Mouse (Mus musculus) left cerebral cortex, postnatal 10 days (tissue): ENCODE measurements at regions not wholly inside any gene's neighbourhood (a gene's known extent, or its start where the extent isn't known, plus 50 kb on each side); places are given as distances from the start of the nearest gene placed in this dataset.

ENCODE experiments used
- DNase-seq, 2 experiments: peaks; one replicate each; pipeline ENCODE4 v3.0.0; 2021 to 2022; ENCODE audit warnings: low spot score in 2 of 2, mixed read lengths in 1 of 2; ENCODE audit errors: extremely low spot score in 1 of 2
- intact Hi-C: fragments of 180-260 bp; cut with DNase I; formaldehyde crosslinking; loops from one replicate; pipeline ENCODE4 v1.15.1; 2025

DNA sequence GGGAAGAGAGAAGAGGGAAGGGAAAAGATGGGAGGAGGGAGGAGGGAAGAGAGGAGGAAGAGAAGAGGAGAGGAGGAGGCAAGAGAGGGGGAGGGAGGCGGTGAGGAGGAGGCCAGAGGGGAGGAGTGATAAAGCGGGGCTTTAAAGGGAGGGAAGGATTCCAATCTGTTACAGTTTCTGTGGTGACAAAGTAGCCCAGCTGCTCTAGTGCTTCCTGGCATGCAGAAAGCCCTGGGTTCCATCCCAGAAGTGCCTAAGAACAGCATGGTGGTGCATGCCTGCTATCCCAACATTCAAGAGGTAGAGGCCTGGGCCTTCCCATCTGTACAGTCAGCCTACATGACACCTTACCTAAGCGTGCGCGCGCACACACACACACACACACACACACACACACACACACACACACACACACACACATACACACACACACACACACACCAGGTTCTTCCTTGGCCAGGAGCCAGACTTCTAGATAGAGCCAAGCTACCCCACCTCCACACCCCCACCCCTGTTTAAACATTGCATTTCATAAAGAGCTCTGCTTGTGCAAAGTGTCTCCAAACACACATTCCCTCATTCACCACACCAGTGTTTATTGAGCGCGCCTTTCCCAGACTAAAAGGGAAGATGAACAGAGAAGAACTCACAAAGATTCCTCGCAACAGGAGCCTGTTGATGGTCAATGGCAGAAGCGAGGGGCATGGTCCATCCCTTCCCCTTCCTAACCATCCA is 226.4 kb downstream of the Cbln4 start:
- intact Hi-C loops, result no loop called here
- DNase-seq, result peak in 1 of 2 experiments; percentile 46

DNA sequence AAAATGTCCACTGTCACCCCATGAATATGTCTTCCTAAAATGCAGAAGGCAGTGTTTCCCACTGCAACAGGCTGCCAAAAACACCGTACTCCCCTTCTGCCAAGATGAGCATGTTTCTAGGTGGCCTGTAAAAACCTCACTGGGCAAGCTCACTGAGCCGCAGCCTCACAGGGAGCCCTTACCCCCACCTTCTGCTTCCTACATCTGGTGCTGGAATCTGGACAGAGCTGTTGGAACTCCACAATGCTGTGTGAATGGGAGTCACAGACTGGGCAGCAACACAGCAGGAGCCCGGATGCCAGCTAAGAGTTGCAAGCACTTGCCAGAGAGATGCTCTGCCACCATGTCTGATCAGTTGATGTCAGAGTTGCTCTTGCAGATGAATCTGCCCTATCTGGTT is 230.6 kb downstream of the Cbln4 start:
- DNase-seq, result no peak
- intact Hi-C loops, result no loop called here

DNA sequence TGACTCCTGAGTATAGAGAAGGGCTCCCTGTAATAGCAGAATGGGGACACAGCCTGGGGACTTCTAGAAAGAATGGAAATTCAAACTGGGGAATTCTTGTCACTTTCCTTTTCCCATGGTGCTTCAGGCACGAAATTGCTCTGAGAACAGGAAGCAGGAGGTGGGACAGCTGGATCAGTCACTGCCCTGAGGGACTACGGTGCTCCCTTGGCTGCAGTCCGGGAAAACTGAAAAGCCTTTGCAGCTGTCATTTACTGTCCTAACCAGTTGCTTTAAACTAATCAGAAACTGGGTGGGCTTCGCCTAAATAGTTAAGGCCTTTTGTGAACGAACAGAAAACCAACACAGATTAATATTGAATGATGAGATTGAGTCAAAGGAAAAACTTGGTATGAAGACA is 237.9 kb downstream of the Cbln4 start:
- DNase-seq, result no peak
- intact Hi-C loops, result no loop called here

DNA sequence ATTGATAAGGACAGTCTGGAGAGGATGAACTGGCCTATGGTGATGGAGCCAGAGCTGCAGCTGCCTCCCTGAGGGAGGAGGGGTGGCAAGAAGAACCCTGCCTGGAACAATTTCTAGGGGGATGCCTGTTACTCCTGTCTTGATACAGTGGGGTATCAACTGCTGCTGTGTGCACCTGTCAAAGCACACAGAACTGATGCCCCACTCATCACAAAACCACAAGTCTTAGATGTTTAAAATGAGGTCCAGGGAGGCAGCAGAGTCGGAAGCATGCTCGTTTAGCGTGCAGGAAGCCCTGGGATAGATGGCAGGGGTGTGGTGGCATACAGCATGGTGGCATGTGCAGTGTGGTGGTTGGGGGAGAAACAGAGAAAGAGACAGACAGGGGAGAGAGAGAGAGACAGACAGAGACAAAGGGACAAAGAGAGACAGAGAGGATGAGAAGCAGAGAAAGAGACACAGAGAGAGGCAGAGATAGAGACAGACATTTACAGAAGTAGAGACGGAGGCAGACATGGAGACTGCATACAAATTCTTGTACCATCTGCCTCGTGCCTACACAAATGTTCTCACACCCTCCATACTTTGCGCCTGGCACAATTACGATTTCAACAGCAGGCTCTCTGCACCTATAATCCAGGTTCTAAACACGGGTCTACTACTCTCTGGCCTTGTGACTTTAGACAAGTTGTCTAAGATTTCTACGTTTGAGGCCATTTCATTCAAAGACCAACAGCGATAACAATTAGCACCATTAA is 242.6 kb downstream of the Cbln4 start:
- intact Hi-C loops, result no loop called here
- DNase-seq, result peak in 1 of 2 experiments; percentile 11

DNA sequence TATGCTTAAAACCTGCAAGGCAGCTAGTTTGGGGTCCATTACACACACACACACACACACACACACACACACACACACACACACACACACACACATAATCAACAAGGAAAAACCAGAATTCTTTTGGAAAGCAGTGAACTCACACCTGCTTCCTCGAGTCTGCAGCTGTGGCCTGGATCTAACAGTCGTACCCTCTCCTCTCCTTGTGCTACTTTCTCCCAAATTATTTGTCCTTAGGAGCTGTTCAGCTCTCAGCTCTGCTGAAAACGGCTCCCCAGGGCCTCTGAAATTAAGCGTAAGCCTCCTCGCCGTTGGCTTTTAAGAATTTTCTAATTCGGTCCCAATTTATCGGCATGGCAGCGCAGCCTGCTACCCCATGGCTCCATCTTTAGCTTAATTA is 243.9 kb downstream of the Cbln4 start:
- intact Hi-C loops, result no loop called here
- DNase-seq, result no peak

DNA sequence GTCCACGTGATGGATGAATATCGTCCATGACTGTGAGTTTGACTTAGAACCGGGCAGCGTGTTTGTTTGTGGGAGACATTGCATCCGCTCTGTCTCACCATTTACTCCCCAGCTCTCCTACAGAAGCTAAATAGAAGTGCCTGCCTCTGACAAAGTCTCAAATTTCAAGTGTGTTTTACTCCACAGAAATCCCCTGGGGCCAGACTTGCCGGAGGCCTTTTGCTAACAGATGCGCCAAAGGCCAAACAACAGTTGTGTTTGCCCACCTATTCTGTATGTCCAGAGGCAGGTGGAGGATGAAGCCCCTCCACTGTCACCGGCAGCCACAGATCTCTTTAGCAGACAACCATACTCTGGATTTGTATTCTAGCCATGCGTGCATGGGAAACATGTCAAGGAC is 252.6 kb downstream of the Cbln4 start:
- DNase-seq, result no peak
- intact Hi-C loops, result no loop called here

DNA sequence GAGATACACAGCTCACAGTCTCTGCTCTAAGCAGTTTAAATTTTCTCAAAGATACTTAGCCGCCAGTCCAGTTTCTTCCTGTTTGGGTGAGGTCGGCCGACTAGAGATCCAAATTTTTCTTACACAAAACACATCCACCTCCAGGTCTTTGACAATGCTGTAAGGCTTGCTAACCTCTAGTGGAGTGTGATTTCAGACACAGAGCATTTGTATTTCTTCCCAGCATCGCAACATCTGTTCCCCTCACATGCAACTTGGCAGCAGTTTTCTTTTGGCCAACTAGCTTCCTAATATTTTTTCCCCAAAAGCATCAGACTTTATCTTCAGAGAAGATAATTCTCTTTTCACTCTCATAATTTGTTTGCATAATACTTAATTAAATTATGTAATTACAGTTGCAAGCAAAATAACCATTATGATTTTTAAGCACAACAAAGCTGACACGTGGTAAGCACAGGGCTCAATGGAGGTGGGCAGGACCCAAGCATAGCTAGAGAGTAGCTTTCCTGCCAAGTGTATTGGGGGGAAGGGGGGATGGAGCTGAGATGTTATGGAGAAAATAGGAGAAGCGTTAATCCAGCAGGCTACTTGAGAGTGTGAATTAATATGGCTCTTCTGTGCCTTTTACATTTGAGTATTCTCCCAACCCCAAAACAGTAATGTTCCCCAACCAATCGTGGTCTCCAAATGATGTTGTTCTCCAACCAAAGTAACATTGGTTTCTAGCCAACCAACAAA is 276.9 kb downstream of the Cbln4 start:
- DNase-seq, result no peak
- intact Hi-C loops, result no loop called here

DNA sequence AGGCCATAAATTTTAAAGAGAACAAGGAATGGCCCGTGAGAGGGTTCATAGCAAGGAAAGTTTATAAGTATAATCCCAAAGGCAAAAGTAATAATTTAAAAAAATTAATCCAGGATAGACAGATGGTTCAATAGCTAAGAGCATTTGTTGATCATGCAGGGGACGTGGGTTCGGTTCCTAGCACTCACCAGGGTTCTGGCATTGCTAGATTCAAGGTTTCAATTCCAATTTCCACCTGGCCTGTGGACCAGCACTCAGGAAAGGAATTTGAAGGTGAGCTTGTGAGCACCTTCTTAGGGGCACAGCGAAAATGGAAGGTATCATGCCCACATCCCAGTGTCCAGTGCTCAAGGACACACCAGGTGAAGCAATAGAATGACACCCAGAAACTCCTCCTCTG is 278.2 kb downstream of the Cbln4 start:
- intact Hi-C loops, result no loop called here
- no peak for DNase-seq

DNA sequence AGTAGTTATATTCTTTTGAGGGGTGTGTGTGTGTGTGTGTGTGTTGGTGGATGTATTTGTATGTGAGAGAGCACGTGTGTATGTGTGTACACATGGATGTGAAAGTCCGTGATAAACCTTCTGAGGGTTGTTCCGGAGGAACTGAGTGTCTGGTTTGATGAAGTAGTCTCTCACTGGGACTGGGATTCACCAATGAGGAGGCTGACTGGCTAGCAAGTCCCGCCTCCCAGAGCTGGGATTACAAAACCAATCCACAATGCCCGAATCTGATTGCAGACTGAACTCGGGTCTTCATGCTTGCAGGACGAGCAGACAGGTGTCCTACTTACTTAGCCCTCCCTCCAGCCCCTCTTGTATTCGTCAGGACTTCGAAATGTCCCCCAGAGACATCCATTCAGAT is 289.8 kb downstream of the Cbln4 start:
- intact Hi-C loops, result no loop called here
- DNase-seq, result no peak

DNA sequence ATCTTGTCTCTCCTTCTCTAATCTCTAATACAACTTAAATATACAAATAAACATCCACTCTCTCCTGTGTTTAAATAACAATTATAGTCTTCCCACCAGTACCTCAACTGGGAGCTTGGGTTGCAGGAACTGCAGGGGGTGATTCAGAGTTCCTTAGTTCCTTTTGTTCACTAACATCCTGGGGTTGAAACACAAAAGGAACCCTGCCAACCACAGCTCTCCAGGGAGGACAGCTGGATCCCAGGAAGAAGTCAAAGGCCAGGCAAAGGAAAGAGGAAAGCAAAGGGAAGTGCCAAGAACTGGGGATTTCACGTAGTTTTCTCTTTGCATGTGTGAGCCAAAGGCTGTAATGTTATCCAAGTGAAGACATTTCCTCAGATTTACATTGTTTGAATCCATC is 296.1 kb downstream of the Cbln4 start:
- DNase-seq, result no peak
- intact Hi-C loops, result no loop called here

DNA sequence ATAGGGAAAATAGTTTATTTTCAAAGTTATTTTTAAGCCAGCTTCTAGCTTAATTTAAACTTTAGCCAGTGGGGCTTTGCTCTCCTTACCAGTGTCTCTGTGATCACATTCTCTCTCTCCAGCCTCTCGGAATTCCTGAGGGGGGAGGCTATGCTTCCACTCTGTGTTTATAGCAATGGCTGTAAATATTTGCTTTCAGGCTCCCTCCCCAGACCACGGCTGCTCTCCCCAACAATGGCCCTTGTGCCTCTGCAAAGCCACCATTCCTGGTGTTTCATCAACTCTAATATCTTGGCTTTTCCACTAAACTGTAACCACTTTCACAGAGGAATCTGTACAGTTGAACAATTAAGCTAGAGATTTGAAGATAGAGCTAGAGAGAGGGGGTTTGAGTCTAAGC is 300.2 kb downstream of the Cbln4 start:
- intact Hi-C loops, result no loop called here

DNA sequence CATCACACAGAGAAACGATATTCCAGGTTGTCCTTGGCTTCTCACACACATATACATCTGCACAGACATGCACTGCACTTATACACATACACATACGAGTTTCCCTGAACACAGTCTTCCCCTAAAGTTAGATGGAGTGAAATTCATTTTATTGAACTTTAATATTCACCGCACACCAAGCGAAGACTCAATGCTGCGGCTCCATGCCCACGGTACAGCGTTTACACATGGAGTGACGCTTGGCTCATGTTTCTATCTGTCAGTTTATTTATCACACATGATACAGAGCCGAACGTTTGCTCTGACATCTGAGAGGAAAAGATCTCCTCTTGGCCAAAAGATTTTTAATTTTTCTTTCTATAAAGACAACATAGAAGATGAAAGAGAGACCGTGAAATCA is 300.6 kb downstream of the Cbln4 start:
- intact Hi-C loops, result no loop called here
- no peak for DNase-seq

More for the DNA sequence above, 300.2 kb downstream of the Cbln4 start:
- DNase-seq, result no peak

DNA sequence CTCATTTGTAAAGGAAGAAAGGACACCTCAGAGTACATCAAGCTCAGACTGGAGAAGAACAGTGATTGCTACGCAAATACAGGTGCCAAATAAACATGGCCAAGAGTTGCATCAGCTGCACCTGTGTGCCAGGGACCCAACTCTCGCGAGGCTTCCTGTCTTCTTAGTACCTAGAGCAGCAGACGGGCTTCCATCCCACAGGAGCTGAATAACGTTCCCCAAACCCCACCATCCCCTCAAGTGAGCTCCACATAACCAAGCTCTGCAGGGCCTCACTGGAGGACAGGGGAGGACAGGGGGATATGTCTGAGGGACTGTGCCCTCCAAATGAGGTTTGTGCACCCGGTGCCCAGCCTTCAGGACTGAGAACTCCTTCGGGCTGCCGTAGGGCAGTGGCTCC is 305.5 kb downstream of the Cbln4 start:
- intact Hi-C loops, result no loop called here
- no peak for DNase-seq

DNA sequence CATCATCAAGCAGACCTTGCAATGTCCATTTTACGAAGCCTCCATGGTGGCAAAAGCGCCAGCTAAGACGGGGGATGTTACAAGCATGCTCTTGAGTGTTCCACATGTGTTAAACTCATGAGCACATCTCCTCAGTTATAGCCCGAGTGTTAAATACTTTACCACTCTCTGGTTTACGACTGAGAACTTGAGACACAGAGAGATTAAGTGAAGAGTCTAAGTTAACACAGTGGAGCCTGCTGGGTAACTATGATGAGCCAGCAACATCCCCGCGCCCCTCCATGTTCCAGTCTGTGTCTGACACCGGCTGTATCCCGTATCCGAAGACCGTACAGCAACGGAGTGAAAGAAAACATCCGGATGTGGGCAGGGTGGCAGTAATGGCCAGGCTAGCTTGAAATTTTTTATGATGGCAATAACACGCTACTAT is 308.2 kb downstream of the Cbln4 start:
- DNase-seq, result no peak
- intact Hi-C loops, result loop anchor here (2.0 kb wide), 1 partner anchor 22 kb away; no protein-coding TSS in a partner anchor

DNA sequence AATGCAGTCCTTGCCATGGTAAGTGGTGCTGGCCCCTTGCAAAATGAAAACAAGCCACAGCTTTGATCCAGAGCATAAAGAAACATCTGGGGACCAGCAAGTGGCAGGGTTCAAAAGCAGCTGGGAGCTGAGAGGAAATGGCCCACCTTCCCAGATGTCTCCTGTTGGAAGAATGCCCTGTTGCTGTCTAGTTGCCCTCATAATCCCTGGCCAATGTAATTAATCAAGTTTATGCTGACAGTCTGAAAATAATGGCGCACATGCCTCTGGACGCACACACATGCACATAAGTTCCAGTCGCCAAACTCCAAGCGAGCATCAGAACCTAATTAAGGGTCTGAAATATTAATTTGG is 308.7 kb downstream of the Cbln4 start:
- DNase-seq, result no peak
- intact Hi-C loops, result loop anchor here (2.0 kb wide), 1 partner anchor 22 kb away; no protein-coding TSS in a partner anchor

DNA sequence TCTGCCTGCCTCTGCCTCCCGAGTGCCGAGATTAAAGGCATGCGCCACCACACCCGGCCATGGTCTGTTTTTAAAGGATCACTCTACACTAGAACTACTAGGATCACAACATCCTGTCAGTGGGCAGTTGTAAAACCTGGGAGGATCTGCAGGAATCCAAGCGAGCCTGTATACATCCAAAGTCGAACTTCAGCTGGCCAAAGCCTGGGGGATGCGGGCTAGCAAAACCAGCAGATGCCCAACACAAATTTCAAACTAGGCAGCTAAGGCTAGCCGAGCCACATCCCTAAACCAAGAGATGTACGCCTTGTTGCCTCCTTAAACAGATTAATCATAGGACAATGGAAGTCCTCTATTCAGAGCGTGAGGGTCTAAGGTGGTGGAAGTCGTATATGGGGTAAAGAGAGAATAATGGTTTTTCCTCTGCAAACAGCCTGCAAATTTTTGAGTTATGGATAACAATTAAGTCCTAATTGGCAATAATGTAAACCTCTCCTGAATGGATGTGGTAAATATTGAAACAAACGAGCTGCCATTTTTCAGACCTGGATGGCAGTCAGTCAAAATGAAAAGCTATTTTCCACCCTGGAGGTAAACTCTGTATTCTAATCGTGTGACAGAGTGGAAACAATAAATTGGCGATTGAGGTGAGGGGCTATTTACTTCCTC is 309.2 kb downstream of the Cbln4 start:
- no peak for DNase-seq
- intact Hi-C loops, result loop anchor here (2.0 kb wide), 1 partner anchor 23 kb away; no protein-coding TSS in a partner anchor

DNA sequence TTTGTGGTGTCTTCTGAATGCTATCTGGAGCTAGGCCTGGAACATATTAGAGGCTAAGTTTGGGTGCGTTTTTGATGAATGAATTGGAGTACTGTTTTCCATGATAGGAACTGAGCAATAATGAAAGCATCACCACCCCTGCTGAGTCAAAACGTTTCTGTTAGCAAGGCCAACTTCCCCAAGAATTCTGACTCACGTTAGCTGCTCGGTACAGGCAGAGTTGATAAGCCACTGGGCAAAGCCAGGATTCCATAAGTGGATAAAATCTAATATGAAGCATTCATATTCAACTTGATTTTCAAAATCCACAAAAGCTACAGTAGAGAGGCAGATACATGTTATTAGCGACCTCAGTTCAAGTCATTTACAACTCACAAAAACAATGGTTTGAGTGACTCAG is 324.0 kb downstream of the Cbln4 start:
- intact Hi-C loops, result no loop called here
- DNase-seq, result no peak

DNA sequence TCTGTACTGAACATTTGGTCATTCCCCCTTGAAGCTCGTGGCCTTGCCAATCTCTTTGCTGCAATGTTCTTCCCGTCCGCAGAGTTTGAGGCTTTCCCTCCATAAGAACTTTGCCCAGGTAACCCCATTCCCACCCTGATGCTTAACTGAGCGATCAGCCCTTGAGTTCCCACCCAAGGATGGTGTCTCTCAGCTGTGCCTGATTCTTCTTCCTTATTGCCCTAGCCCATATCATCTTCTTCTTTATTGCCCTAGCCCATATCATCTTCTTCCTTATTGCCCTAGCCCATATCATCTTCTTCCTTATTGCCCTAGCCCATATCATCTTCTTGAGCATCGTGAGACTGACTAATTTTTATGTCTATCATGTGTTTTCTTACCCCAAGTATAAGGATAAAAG is 324.4 kb downstream of the Cbln4 start:
- intact Hi-C loops, result no loop called here
- no peak for DNase-seq

DNA sequence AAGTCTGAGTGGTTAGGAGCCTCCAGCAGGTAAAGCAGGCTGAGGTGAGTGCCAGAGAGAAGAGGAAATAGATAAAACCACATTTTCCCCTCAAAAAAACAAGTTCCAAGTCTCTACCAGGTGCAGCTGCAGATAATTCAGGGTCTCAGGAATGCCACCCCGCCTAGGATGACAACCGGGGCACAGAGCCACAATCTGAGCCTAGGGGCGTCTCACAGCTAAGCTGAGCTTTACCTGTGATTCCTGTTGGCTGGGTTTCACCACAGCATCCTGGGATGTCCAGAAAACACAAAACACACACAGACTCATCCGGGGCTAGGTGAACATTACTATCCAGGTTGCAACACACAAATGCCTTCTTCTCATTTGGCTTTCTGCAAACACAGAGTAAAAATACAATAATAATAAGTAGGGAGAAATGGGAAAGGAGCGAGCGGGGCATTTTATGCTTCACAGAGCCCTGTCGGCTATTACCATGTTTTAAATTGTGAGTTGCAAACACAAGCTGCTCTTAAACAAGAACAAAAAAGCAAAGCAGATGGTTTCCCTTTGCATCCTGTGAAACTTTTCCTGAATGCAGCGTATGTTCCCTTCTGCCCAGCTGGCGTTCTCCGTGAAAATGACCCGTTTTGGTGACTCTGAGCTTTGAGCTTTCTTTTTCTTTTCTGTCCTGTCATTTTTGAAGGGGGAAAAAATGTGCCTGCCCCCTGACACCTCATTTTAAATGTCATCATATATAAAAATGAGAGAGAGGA is 330.3 kb downstream of the Cbln4 start:
- intact Hi-C loops, result no loop called here
- peak in 1 of 2 experiments; percentile 34 for DNase-seq
